Mouse (Mus musculus) ES-Bruce4 (cell line): ENCODE data around the gene Atp1b2.

Experiments
- EP300 ChIP-seq: IDR thresholded peaks from 2 replicates; pipeline ENCODE4 v1.6.1; 2011; ENCODE audit warnings: low read depth, low read length; ENCODE audit not compliant: insufficient read depth
- POLR2A ChIP-seq: IDR thresholded peaks from one replicate; pipeline ENCODE4 v1.8.1; 2011; ENCODE audit warnings: low read length; ENCODE audit not compliant: insufficient read depth

GRCm38 (mm10) chr11:69560896-69561854, 44.6 kb downstream of the Atp1b2 start:
- TF ChIP-seq POLR2A, result no peak
- no peak for TF ChIP-seq EP300
